In genomic region chr4:124570977-124571376, GRCm38 (mm10) we compare ENCODE assay signal across 8 mouse cellular contexts. TPM values are rescaled to one million over a fixed set of nuclear protein-coding genes. Genes with fewer than 3 reads are reported as not detected.
DNase-seq lines count a peak whose midpoint lies in the region; ATAC-seq lines count a peak whose summit lies in the region.

No protein-coding gene starts in this region.

- 52% methylated on average over 9 of the region's 9 CpGs for WGBS in forebrain, embryonic 13.5 days
- 82% methylated on average over 9 of the region's 9 CpGs for WGBS in forebrain, embryonic 11.5 days
- 31% methylated on average over 9 of the region's 9 CpGs for WGBS in heart, embryonic 16.5 days

- no peaks in the 10 kb centered on the region for H3K36me3 ChIP-seq in forebrain, embryonic 13.5 days (ENCODE audit: poor library complexity, severe bottlenecking)
- H3K36me3 ChIP-seq in forebrain, embryonic 11.5 days (ENCODE audit: control insufficient read depth, insufficient read depth, low read length), result no peaks in the 10 kb centered on the region
- no peaks in the 10 kb centered on the region for H3K36me3 ChIP-seq in heart, embryonic 16.5 days (ENCODE audit: control insufficient read depth, insufficient read depth)

- peaks cover 47% of the 10 kb centered on the region for H3K4me1 ChIP-seq in forebrain, embryonic 13.5 days
- H3K4me1 ChIP-seq in forebrain, embryonic 11.5 days (replicated peaks; ENCODE audit: control insufficient read depth, insufficient read depth, low read length), result peaks cover 12% of the 10 kb centered on the region
- peaks cover 28% of the 10 kb centered on the region for H3K4me1 ChIP-seq in heart, embryonic 16.5 days (ENCODE audit: control insufficient read depth, insufficient read depth, low read length)

- H3K9me3 ChIP-seq in forebrain, embryonic 13.5 days (replicated peaks), result no peaks in the 10 kb centered on the region
- H3K9me3 ChIP-seq in forebrain, embryonic 11.5 days (ENCODE audit: control insufficient read depth, low read length), result no peaks in the 10 kb centered on the region
- no peaks in the 10 kb centered on the region for H3K9me3 ChIP-seq in heart, embryonic 16.5 days (replicated peaks; ENCODE audit: control insufficient read depth, low read length)

- no peak overlapping the region for H3K9ac ChIP-seq in forebrain, embryonic 13.5 days
- no peak overlapping the region for H3K9ac ChIP-seq in forebrain, embryonic 11.5 days (ENCODE audit: low read length)
- peak overlapping the region; percentile 47 for H3K9ac ChIP-seq in heart, embryonic 16.5 days (ENCODE audit: low read length)

- peak overlapping the region; percentile 25; the same call in 1 of the 2 replicates for H3K27ac ChIP-seq in forebrain, embryonic 13.5 days
- H3K27ac ChIP-seq in forebrain, embryonic 11.5 days (ENCODE audit: low read depth, low read length), result no peak overlapping the region
- peak overlapping the region; percentile 71 for H3K27ac ChIP-seq in heart, embryonic 16.5 days (ENCODE audit: low read length)

- H3K4me2 ChIP-seq in forebrain, embryonic 13.5 days, result no peak overlapping the region
- no peak overlapping the region for H3K4me2 ChIP-seq in forebrain, embryonic 11.5 days (ENCODE audit: low read depth, low read length, severe bottlenecking)
- H3K4me2 ChIP-seq in heart, embryonic 16.5 days (ENCODE audit: low read depth, low read length), result peak overlapping the region; percentile 52

- no peak overlapping the region for H3K4me3 ChIP-seq in forebrain, embryonic 13.5 days
- no peak overlapping the region for H3K4me3 ChIP-seq in forebrain, embryonic 11.5 days (ENCODE audit: low read depth, low read length)
- H3K4me3 ChIP-seq in heart, embryonic 16.5 days (ENCODE audit: low read length), result no peak overlapping the region

- peak; percentile 66 for ATAC-seq in forebrain, embryonic 13.5 days
- ATAC-seq in forebrain, embryonic 11.5 days (replicated peaks; ENCODE audit: low FRiP score), result no peak
- ATAC-seq in heart, embryonic 16.5 days (replicated peaks; ENCODE audit: extremely low read depth, insufficient read depth, low FRiP score), result peak; percentile 80

- H3K27me3 ChIP-seq in forebrain, embryonic 13.5 days, result peaks cover 32% of the 10 kb centered on the region
- H3K27me3 ChIP-seq in forebrain, embryonic 11.5 days (ENCODE audit: control insufficient read depth, insufficient read depth, low read length), result peaks cover 20% of the 10 kb centered on the region
- H3K27me3 ChIP-seq in heart, embryonic 16.5 days (ENCODE audit: control insufficient read depth, insufficient read depth, low read length), result peaks cover 24% of the 10 kb centered on the region

- no peak for DNase-seq in forebrain, embryonic 11.5 days (ENCODE audit: low spot score)
- peak; percentile 78 for DNase-seq in adrenal gland, postnatal 25 days
- peak; percentile 61 for DNase-seq in lung, postnatal 14 days
- DNase-seq in thymus, postnatal 36 days, result no peak
- no peak for DNase-seq in cerebellum, adult 9-11 months
- DNase-seq in right cerebral cortex, adult 18-20 months, result no peak

RNA-seq across cellular contexts. Expression of gene 3100002H09Rik, which starts 39.6 kb away (rescaled TPM):
- polyA plus RNA-seq in forebrain, embryonic 13.5 days (2015; fragmentation: Nextera tagmentation; extraction: Ambion mirVana), result 0.84 and 1.0 TPM in 2 replicates
- 0.67 TPM in 1 of 2 replicates, not detected in the other for polyA plus RNA-seq in forebrain, embryonic 11.5 days (2014; fragmentation: Nextera tagmentation; extraction: Ambion mirVana)
- total RNA-seq in adrenal gland, postnatal 25 days (2021), result not detected in 2 replicates
- 0.17 TPM in 1 of 2 replicates, not detected in the other for polyA plus RNA-seq in heart, embryonic 16.5 days (2015; fragmentation: Nextera tagmentation; extraction: Ambion mirVana)

Comparison
In these comparisons a context has a peak if more than half of its experiments do, and no peak if none do; other contexts are left out.
1. DNase-seq: peak in adrenal gland, postnatal 25 days (single experiment) and lung, postnatal 14 days (single experiment); none in forebrain, embryonic 11.5 days (single experiment), thymus, postnatal 36 days (0 of 2), cerebellum, adult 9-11 months (single experiment) and right cerebral cortex, adult 18-20 months (single experiment).